Mouse (Mus musculus): ENCODE measurements at regions not wholly inside any gene's neighbourhood (a gene's known extent, or its start where the extent isn't known, plus 50 kb on each side); places are given as distances from the start of the nearest gene placed in this dataset.
A peak's percentile ranks its signal among the peaks of the same experiment; 100 is the strongest.

- no peak for DNase-seq (ENCODE audit: low spot score in 2 of 2)
Observed at GRCm38 (mm10) chr10:118622131-118622530, 181.3 kb downstream of the Ifng start.

DNA sequence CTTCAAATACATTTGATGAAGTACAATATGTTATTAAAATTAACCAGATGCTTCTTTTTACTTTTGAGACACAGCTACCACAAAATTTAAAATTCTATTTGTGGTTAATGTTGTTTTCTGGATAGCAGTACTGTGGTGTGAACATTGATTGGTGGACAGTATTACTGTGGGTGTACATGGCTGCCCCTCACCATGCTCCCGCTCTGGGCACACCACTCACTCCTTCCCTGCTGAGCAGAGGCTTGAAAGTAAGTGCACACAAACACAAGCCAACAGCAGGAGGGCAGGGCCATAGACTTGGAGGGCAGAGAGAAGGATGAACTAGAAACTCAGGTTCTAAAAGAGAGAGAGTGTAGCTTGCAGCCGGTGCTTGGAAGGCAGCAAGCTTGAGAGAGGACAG is 182.1 kb downstream of the Ifng start:
- DNase-seq (ENCODE audit: low spot score in 2 of 2) = no peak

GRCm38 (mm10) chr10:118624368-118624767 is 183.5 kb downstream of the Ifng start:
- no peak for DNase-seq (ENCODE audit: low spot score in 2 of 2)

DNA sequence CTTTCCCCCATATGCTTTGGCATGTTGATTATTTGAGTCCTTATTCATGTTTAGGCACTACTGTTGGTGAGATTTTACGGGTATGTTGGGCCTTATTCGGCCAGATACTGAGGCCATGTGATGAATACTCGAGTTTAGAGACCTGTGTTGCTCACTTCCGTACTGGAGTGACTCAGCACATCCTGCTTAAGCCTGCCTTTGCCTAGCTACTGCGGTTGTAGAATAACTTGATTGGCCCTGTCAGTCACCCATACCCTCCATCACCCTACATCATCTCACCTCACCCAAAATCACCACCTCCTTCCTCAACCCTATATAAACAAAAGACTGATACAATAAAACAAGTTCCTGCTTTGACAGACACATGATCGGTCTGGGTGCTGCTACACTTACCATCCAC is 187.2 kb downstream of the Ifng start:
- no peak for DNase-seq (ENCODE audit: low spot score in 2 of 2)

GRCm38 (mm10) chr10:118629360-118630040 is 188.7 kb downstream of the Ifng start:
- DNase-seq (ENCODE audit: low spot score in 2 of 2) = no peak

GRCm38 (mm10) chr10:118631786-118632185 is 190.9 kb downstream of the Ifng start:
- DNase-seq (ENCODE audit: low spot score in 2 of 2) = no peak

DNA sequence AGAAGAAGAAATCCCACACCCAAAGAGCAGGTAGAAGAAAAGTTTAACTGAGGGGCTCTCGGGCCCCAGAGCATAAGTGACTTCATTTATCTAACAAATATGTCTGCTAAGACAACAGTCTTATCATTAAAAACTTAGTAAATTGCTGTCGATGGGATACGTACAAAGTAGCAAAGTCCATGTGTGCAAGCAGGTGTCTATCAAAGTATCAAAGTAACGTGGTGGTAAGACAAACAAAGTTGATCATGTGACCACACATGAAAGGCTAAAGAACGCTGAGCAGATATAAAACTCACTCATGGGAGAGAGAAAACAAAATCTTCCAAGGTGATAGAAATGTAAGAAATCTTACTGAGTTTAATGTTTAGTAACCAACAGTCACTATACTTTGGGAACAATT is 191.3 kb downstream of the Ifng start:
- no peak for DNase-seq (ENCODE audit: low spot score in 2 of 2)

- DNase-seq (ENCODE audit: low spot score in 2 of 2) = no peak
Observed at GRCm38 (mm10) chr10:118633429-118633828, 192.6 kb downstream of the Ifng start.

GRCm38 (mm10) chr10:118639097-118639496 is 198.3 kb downstream of the Ifng start:
- DNase-seq (ENCODE audit: low spot score in 2 of 2) = no peak

- peak; percentile 51 to 77 for DNase-seq (ENCODE audit: low spot score in 2 of 2)
Observed at GRCm38 (mm10) chr10:118640121-118640809, 199.4 kb downstream of the Ifng start.

GRCm38 (mm10) chr10:118640810-118641427 is 200.1 kb downstream of the Ifng start:
- no peak for DNase-seq (ENCODE audit: low spot score in 2 of 2)

- no peak for DNase-seq (ENCODE audit: low spot score in 2 of 2)
Observed at GRCm38 (mm10) chr10:118643622-118644021, 202.8 kb downstream of the Ifng start.

DNA sequence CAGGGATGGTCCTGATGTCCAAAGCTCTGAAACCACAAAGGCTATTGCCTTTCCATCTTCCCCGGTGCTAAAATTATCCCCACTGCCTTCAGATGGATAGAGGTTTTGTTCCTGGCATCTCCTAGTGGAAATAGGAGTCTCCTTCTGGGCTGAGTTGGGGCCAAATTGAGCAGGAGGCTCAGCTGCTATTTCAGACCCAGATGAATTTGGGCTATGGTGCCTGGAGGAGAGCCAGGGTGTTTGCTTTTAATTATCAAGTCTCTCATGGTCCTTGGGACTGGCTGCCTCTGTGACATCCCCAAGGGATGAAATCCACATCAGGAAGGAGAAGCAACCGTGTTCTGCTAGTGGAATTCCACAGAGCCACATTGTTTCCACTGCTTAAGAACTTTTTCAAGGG is 207.3 kb downstream of the Ifng start:
- peak; percentile 69 to 82 for DNase-seq (ENCODE audit: low spot score in 2 of 2)

DNA sequence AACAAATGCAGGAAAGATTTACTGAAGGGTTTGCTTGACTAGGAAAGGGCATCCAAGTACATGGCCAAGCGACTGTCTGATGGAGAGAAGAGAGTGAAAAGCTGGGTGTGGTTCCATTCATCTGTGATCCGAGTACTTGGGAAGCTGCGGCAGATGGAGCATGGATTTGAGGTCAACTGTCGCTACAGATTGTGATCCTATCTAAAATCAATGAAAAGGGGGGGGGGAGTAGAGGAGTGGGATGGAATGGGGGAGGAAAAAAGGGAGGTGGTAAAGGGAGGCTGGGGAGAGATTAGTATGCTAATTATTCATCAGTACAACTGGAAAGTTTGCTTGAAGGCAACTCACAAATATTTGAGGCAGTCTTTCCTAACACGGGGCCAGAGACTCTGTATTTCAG is 213.4 kb downstream of the Dyrk2 start:
- DNase-seq (ENCODE audit: low spot score in 2 of 2) = no peak

DNA sequence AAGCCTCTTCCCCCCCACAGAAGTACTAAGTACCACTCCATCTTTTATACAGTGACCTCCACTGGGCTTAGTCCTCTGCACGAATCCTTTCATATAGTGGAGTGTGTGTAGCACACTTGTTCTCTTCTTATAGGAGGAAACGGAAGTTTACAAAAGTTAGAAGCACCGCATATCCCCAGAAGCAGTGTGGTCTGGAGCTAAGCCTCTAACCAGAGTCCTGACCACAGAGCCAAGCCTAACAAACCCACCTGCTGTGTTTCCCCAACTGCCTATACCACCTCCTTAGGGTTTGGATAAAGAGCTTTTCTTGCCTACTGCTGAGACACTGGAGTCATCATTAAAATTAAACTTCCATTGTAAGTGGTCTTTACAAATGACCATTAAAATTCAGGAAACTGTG is 204.0 kb downstream of the Dyrk2 start:
- no peak for DNase-seq (ENCODE audit: low spot score in 2 of 2)

GRCm38 (mm10) chr10:118675816-118676465 is 194.1 kb downstream of the Dyrk2 start:
- peak; percentile 23 to 52 for DNase-seq (ENCODE audit: low spot score in 2 of 2)

DNA sequence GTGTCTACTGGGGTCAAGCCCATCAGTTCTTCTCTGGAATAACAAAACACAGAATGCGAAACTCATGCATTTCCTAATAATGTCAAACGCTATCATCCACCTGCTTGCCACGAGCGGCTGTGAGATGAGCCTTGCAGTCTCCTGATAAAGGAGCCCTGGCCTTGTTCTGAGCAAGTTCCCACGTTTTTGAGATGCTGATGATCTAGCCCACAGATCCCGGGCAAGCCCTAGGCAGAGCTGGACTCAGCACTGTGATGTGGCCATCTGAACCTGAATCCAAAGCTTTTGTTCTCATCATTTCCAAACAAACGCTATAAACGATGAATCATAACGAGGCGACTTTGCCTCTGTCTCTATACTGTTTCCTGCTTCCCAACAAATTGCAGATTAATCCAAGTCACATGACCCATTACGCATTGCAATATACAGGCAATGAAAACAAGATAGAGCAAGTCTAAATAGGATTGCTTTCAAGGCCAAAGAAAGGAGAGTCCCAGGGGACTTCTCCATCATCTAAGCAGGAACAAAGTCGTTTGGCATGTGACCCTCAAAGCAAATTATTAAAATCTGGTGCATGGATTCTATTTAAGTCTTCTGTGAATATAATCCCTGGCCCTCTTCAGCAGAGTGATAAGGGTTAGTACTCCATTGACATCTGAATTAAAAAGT is 191.1 kb downstream of the Dyrk2 start:
- DNase-seq (ENCODE audit: low spot score in 2 of 2) = no peak

- no peak for DNase-seq (ENCODE audit: low spot score in 2 of 2)
Observed at GRCm38 (mm10) chr10:118679507-118679906, 190.5 kb downstream of the Dyrk2 start.

DNA sequence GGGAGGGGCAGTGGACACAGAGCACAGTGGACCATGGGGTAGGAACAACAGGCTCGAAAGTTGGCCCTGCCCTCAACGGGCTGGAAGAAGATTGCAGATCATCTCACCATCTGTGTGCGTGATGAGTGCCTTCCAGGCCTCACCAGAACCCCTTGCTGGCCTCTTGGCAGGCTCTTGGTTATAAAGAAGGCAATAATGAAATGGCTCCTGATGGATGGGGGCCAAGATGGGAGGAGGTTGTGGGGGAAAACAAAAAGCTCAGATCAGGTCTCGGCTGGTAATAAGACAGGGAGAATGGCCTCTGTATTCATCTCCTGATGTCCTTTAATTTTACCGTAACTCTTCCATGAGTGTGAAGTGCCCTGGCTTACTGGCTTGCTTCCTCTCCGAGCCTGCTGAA is 189.1 kb downstream of the Dyrk2 start:
- DNase-seq (ENCODE audit: low spot score in 2 of 2) = no peak

DNA sequence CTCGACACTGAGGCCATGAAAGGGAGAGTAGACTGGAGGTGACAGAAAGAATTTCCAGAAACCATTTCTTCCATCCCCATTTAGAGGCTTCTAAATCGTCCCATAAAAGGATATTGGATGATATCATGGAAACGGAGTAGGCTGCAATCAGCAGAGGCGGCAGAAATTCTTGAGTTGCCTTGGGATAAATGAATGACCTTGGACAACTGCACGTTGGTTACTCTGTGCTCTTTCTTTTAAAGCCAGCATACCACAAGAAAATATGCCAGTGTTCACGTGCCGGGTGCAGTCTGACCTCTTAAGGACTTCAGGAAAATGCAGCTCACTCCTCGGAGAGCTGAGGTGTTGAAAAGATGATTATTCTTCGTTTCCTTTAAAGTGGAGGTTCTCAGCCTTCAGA is 186.7 kb downstream of the Dyrk2 start:
- DNase-seq (ENCODE audit: low spot score in 2 of 2) = no peak

DNA sequence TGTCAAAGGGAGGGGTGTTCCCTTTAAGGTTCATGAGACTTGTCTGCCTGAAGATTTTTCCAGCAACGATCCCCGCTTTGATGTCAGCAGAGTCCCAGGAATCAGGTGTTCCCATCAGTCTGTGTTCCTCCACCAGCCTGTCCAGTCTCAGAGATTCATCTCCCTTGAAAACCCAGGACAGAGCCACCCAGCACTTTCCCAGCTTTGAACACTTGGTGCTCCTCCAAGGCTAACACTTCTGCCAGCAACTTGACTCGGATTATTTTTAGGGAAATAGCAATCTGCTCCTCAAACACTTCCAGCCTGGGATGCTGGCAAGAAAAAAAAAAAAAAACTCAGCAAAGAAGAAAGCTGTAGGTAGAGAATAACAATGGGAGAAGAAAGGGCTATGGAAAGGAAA is 170.7 kb downstream of the Dyrk2 start:
- DNase-seq (ENCODE audit: low spot score in 2 of 2) = no peak

DNA sequence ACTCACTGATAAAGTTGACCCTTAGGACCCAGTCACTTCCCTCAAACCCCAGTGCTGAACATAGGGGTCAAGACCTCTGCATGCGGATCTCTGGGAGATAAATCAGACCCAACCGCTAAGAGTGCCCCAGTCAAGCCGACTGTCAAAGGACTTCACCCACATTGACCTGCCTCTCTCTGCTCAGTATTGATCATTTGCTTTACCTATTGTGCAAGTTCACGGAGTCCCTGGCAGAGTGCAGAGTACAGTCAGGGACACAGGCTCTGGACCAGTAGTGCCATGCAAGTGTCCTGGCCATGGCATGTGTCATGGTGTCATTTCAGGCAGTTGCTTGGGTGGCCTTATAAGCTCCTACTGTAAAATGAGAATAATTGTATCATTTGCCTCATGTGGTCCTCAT is 169.9 kb downstream of the Dyrk2 start:
- DNase-seq (ENCODE audit: low spot score in 2 of 2) = no peak

Data from gastrocnemius, adult 8-10 months (tissue).